Mouse (Mus musculus) v-Abl transformed pro-B cells (cell line): Measurements from ENCODE around the gene Fignl1.

Experiments used
- in situ Hi-C, 2 experiments: fragments of 400-800 bp; cut with MboI; formaldehyde crosslinking; loops; one replicate each; pipeline ENCODE4 v1.15.1; 2025; ENCODE audit not compliant: unreplicated experiment in 2 of 2

The Fignl1 gene

DNA sequence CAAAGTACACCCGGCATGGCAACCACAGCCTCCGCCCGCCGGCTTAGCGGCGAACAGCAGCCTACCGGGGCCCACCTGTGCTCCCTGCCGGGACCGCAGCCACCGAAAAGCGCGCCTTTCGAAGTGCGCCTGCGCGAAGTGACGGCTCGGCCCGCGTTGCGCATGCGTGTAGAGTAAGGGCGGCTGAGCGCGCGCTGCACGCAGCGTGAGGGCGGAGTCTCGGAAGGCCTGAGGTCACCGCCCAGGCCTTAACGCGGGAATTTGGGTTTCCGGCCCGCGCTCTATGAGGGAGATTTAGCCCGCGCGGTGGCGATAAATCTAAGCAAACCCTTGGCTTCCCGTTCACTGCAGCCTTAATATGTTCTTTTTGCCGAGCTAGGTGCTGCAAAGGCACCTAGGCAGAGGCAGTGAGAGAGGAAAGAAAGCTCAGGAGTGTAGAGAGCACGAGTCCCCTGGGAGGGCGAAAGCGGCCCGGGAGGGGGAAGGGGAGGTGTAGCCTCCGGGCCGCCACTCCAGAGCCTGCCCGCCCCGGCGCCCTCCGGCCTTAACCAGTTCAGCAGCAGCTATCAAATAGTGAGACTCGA, at the start of gene Fignl1:
TSS of gene Fignl1 (minus strand) at position 143 of the 584 bp plus-strand sequence.
- in situ Hi-C loops: loop anchor here (25.0 kb wide), 2 partner anchors 478 to 728 kb away; no protein-coding TSS in a partner anchor

DNA sequence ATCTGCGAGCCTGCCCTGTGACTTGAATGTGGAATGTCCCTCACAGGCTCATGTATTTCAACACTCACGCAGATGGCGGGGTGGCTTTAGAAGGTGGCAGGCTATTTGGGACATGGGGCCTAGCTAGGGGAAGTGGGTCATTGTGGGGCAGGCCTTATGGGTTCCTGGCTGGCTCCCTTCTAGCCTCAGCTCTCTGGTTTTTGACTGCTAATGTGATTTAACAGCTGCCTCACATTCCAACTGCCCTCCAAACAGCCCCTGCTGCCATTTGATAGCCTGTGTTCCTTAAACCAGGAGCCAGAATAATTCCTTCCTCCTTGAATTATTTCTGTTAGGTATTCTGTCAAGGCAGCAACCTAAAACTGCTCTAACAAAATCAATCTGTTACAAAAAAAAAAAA, 48.2 kb upstream of the Fignl1 start:
- in situ Hi-C loops: no loop called here

DNA sequence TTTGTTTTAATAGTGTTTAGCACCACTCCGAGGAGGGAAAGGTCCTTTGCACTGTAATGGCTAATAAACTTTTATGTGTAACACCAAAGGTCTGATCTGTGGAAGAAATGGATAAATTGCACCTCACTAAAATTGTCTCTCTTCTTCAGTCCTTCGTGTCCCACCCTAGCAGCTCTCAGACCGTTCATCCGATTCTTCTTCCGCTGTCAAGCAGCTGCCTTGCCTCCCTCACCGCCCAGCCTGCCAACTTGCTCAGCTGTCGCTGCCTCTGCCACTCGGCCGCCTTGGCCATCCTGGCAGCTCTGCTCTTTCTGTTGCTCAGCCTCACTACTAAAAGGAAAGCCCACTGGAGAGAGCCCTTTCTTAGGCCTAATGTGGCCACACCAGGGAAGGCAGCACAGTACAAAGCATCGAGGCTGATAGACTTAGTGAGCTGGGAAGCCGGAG, 46.9 kb upstream of the Fignl1 start:
- in situ Hi-C loops: no loop called here

DNA sequence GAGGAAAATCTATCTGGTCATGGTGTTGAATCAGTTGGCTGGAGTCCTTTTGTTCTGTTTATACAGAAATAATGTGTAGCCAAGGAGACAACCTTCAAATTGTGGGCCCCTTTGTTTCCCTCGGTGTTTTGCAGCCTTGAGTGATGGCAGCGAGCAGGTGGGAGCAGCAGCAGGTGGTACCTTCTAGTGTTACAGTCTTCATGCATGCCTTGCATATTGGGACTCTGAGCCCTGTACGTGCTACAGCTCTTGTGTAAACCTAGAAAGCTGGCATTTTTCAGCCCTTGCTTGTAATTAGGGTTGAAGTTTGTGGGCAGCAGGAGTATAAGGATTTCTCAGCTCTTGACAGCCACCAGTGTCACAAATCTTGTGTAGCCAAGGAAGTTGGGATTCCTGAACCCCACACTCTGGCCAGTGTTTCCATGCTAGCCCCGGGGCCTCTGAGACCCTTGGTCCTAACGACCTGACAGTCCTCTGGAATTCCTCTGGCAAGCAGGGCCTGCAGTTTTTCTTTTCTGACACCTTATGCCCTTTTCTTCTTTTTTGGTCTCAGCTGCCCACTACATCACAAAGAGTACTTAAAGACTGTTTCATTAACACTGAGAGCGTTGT, 46.4 kb upstream of the Fignl1 start:
- in situ Hi-C loops: no loop called here

DNA sequence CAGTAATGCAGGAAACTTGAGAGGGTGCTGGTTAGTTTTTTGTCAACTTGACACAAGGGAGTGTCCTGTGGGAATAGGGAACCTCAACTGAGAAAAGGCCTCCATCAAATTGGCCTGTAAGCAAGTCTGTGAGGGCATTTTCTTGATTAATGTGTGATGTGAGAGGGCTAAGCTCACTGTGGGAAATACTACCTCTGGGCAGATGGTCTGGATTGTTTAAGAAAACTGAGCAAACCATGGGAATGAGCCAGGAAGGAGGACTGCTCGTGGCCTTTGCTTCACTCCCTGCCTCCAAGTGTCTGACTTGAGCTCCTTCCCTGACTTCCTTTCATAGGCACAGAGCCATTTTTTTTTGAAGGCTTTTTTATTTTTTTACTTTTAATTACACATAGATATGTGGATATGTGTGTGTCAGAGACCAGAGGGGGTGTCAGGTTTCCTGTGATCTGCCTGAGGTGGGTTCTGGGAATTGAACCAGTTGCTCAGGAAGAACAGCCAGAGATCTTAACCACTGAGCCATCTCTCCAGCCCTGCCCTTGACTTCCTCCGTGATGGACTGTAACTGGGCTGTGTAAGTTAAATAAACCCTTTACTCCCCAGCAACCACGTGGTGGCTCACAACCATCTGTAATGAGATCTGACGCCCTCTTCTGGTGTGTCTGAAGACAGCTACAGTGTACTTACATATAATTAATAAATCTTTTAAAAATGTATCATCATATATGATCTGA, 45.1 kb upstream of the Fignl1 start:
- in situ Hi-C loops: no loop called here

DNA sequence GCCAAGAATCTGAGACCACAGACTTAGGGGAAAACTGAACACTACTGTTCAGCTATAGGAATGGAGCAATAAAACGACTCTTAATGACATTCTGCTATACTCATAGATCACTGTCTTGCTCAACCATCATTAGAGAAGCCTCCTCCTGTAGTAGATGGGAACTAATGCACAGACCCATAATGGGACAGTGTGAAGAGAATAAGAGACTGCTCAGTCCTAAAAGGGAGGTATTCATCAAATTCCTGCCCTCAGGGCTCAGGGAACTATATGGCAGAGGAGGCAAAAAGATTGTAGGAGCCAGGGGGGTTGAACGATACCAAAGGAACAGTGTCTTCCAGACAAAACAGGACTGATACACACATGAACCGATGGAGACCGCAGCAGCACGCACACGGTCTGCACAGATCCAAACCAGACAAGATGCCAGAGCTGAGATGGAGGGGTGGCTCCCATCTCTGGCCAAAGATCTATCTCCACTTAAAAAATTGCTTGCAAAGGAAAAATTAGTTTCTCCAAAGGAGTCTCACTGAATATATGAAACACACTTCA, 43.3 kb upstream of the Fignl1 start:
- in situ Hi-C loops: no loop called here

DNA sequence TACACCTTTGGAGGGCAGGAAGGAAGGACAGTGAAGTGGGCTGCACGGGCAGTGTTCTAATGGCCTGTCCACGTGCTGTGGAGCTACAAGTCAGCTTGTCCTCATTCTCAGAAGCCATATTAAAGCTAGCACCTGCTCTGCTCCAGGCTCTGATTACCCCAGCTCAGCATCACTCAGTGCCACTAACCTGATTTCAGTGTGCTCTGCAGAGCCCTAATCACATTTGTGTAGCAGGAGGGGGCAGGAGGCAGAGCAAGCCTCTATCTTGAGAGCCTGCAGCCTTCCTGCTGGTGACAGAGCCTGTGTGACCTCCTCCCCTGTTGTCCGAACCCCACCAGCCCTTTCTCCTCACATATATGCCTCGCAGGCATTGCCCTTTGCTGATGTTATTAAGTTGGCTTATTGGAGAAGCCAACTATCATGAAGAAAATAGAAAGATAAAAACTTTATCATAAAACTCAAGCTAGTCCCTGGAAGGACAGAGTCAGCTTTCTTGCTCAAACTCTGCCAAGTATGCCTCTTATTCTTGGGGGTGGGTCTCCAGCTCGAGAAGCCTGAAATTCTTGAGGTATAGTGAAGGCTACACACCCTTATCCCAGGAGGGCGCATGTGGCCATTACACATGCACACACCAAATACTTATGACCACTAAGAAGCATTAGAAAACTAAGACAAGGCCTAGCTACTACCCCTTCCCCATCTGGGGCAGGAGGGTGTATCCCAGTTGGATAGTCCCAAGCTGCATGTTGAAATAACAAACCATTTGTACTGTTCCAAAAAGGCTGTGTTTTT, 41.9 kb upstream of the Fignl1 start:
- in situ Hi-C loops: no loop called here

DNA sequence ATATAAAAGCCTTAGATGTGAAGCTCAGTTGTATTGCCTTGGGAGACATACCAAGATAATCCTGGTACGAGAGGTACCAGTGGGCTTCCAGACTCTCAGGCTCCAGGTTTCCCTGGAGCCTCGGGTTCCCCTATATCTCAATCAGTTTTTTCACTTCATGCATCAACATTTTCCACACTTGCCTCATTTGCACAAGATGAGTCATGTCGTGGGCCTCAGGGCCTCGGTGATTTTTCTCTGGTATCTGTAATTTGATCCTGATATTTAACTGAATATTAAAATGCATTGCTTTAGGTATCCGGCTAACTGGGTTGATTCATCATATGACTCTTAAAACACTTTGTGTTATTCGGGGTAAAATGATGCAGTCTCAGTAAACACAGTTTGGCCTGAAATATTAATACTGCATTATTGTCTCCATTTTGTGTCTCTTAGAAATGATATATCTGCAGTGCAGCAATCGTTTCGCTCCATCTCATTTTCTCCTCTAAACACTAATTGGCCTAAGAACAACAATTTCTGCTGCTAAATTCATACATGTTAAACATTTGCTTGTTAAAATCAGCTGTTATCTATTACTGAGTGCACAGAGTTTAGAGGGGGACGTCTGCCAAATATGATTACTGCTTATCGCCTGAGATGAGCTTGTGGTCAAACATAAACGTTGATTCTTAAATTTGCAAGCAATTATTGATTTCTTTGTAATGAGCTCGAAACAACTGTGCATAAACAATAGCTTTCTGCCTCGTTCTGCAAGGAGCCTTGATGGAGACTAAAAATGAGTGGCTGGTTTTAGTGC, 41.0 kb upstream of the Fignl1 start:
- in situ Hi-C loops: no loop called here

DNA sequence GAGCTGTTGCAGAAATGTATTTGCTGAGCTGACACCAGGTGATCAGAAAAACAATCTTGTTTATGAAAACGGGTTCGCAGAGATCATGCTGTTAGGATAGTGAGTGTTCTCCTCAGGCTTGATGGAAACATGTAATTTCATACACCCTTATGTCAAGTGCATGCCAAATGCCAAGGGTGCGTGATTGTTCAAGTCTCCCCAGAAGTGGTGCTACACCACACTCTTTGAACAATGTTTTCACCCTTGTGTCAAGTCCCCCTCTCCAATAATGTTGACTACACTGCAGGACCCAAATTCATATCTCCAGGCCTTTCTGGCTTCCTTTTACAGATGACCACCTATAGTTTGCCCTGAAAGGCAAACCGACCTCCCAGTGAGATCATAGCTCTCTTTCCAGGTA, 39.7 kb upstream of the Fignl1 start:
- in situ Hi-C loops: no loop called here

DNA sequence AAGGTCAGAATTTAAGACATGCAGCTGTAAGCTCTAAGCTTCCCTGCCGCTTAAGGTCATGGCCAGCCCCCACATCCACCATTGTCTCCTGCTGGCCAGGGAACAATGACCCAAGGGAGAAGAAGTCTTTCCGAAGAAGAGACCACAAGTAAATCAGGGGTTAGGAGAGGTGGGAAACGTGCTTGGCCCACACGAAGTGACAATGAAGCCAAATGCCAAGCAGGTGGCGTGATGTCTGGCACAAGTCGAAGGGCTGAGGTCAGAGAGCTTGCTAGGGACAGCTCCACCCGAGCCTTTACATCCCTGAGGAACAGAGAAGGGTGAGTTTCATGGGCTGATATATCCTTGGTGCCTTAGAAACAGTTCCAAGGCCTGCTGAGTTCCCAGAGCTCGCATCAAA, 36.3 kb upstream of the Fignl1 start:
- in situ Hi-C loops: no loop called here

DNA sequence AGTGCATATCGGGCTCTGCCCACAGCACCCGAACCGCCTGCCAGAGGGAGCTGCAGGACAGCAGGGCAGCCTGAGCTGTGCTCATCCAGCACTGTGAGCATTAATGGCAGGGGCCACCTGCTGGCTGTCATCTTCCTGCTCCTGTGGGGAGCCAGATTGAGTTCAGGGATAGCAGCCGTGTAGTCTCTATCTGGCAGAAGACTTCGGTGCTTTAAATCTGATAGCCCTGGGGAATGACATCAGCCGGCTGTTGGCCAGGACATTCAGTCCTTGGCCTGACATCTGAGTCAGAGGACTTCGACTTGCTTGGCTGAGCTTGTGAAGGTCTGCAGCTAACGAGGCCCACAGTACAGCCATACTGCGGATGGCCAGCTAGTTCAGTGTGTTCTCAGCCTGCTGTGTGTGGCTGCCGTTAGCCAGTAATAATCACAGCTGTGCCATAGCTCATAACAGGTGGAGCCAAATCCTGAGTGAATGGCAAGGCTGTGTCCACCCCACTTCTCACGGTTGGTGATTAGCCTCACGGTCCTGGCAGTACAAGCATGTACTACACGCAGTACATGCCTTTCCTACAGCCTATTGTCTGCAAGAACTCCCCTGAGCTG, 35.7 kb upstream of the Fignl1 start:
- in situ Hi-C loops: no loop called here

DNA sequence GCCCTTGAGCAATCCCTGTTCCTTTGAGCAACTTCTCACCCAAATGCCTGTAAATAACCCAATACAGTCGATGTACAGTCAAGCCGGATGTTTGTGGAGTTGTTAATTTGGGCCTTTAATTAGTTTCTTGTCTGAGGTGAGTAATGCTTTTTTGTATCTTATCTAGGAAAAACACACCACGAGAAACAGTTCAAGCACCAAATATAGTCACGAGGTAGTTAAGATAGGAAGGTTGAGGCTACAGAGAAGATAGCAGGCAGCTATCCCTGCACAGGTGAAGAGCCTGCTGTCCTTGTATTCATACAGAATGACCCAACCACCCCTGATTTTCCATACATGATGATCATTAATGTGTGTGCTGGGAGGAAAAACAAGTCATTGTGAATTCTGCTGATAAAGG, 32.8 kb upstream of the Fignl1 start:
- in situ Hi-C loops: no loop called here

DNA sequence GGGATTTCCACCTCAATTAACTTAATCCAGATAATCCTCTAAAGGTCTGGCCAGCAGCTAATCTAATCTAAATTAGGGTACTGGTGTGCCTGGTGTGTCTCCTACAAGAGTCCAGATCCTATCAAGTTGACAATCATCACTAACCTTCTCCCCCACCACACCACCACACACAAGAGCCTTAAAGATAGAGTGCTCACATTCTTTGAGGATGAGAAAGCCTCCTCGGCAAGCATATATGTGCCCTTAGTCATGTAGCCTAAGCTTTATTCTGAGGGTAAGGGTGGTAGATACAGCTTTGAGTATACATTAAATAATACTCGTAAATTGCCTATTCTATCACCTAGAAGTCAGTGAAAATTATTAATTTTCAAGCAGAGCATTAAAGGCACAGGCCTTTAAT, 32.0 kb upstream of the Fignl1 start:
- in situ Hi-C loops: no loop called here

DNA sequence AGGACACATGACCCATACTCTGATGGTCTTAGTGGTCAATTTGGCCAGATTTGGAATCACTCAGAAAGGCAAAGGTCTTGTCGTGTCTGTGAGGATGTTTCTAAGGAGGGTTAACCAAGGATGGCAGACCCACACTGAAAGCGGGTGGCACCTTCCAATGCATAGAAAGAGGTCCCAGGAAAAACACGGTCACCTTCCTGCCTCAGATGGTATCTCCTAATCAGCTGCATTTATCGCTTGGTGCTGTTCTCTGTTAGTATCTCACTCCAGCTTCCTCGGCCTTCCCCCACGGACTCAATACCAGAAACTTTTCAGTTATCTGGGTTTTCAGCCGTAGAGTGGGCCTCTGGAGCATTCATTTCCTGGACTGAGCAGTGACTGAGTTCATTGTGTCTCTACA, 31.1 kb upstream of the Fignl1 start:
- in situ Hi-C loops: no loop called here

DNA sequence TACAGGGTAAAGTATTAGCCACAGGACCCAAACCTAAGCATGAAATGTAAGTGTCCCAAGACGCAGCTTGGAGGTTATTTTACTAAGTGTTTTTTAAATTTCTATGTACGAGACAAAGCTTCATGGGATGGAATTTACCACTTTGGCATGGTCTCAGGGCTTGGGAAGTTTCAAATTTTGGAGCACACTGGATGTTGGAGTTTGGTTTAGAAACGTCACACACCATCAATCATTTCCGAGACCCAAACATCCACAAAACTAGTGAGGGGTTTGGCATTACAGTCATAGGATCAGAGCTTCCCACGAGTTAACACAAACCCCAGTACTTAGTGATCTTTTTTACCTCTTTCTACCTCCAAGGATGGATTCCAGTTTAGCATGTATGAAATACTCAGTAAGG, 28.6 kb upstream of the Fignl1 start:
- in situ Hi-C loops: no loop called here

DNA sequence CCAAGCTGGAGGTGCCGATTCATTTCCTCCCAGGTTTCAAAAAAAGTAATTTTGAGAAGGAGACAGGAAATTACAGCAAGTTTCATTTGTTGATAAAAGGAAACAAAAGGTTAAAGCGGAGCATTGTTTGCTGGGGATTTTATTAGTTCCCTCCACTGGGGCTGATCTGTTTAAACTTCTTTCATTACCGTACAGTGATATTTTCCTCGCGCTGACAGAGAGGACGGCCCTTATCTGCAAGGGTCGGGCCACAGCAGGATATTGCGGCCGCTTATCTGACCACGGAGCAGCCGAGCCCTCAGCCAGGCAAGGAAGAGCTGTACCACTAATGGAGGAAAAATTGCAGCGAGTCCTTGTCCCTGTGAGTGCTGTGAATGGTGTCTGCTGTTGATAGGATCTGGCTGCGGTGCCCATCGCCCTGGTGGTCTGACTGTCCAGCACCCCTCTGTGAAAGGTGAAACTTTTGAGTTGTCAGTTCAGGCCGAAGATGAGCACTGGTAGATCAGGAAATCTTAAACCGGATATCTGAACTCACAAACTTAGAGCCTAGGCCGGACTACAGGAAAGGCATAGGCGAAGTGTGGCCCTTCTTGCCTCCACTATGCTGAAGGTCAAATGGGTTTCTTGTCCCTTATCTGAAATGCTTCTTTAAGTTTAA, 28.1 kb upstream of the Fignl1 start:
- in situ Hi-C loops: no loop called here

DNA sequence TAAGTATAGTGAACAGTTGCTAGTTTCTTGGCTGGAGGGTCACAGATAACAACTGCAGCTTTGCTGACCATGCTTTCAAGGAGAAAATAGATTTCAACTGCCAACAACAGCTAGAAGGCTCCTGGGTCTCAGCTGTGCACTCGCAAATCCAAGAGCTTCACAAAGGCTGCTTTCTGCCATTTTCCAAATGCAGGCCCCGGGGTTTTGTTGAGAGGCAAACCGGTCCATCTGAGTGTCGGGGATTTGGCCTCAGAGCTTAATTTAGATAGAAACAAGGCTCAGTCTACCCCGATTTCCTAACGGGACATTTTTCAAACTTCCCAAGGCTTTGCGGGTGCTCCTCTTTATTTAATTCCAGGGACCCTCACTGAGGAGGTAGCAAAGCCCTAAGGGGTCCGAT, 27.5 kb upstream of the Fignl1 start:
- in situ Hi-C loops: no loop called here

DNA sequence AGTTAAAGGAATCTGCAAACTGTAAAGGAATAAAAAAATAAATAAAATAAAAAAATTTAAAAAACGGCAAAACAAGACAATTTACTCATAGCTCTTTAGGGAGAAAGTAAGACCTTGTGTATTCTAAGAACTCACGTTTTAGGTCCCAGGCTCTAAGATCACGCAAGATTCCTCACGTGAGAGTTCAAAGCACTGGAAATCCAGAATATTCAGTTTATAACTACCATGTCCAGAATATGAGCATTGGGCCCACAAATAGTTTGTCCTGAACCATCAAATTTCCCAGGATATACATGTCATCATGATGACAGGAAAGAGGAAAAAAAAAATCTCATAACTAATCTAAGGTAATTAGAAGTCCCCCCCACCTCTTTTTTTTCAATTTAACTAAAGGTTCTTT, 27.0 kb upstream of the Fignl1 start:
- in situ Hi-C loops: no loop called here

DNA sequence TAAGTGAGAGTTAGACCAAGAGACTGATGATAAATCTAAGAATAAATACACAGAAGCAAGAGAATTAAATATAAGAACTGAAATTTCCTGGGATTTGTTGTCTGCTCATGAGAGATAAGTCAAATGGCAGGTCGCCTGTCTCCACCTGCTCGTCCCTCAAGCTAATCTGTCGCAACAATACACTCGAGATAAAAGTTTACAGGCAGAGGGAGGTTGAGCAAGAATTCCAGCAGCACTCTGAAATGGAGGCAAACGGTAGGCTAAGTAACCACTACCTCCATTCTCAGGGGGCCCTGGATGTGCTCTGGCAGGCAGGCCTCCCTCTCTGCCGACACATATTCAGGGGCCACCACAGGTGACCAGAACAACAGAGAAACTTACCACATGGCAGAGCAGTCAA, 26.6 kb upstream of the Fignl1 start:
- in situ Hi-C loops: no loop called here
